Mouse (Mus musculus): ENCODE results near the gene Gm17509.
A peak's percentile ranks its signal among the peaks of the same experiment; 100 is the strongest.

Gm17509 gene

GRCm38 (mm10) chr13:117206066-117206465 lies 14.8 kb downstream of the Gm17509 start:
- DNase-seq = peak; percentile 13

DNA sequence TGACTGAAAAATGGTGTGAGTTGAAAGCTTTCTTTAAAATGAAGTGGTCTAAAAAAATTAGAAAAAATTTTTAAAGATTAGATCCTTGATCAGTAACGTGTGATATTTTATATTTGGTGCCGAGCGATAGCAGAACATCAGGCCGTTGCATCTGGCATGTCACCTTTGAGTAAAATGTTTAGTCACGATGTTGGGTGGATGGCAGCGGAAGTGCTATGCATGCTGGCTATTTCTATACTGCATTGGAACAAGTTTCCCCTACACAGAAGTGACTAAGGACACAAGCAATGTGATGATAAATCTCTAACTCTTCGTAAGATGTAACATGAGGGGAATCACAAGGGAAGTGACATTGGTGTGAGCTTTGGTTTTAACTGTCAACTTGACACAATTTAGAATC lies 16.2 kb downstream of the Gm17509 start:
- peak; percentile 13 for DNase-seq

DNA sequence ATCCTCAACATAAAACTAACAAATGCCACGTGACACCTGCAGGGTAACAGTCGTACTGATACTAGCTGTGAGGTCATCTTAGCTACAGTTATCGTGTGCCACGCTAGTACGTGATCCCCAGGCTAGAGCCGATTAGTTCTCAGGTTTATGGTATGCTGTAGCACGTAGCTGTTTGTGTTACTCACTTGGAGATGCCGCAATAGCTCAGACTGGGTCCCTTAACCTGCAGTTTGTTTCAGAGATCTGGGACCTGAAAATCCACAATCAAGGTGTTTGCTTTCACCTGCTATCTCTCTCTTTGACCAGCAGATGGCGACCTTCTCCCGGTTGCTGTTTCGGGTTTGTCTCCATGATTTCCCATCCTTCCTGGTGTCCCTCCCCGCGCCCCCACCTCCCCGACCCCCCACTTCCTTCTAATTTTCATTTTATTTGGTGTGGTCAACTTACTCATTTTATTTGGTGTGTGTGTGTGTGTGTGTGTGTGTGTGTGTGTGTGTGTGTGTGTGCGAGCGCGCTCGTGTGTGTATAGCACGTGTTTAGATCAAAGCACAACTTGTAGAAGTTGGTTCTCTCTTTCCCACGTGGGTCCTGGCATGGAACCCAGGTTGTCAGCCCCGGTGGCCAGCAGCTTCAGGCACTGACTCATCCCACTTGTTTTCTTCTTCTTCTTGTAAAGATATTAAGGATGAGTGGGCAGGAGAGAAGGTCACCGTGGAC lies 18.0 kb downstream of the Gm17509 start:
- peak; percentile 75 for DNase-seq

DNA sequence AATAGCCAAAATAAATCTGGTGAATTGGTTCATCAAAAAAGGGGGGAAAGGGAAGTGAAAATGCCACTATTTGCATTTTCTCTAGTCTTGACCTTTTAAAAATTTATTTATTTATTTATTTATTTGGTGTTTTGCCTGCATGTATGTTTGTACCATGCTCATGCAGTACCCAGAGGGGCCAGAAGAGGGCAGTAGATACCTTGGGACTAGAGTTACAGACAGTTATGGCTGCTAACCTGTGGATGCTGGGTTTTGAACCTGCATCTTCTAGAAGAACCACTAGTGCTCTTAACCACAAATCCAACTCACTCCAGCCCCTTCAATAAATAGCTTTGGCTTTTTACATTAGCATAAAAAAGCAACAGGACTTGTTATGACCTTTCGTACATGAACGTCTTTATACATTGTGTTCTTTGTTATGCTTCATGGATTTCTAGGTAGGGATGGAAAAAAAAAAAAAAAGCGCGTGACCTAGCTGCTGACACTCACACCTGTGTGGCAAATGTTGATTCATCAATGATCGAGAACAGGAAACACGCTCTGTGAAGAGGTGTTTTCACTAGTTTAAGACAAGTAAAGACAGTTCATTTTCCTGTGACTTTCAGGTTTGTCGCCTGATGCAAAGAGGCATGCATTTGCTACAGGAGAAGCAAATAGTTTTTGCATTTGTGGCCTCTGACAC lies 22.3 kb downstream of the Gm17509 start:
- peak; percentile 81 for DNase-seq

- peak; percentile 51 for DNase-seq
These were observed 23.2 kb downstream of the Gm17509 start for GRCm38 (mm10) chr13:117197666-117198065.

GRCm38 (mm10) chr13:117195569-117196495 lies 25.0 kb downstream of the Gm17509 start:
- DNase-seq = peak; percentile 50

DNA sequence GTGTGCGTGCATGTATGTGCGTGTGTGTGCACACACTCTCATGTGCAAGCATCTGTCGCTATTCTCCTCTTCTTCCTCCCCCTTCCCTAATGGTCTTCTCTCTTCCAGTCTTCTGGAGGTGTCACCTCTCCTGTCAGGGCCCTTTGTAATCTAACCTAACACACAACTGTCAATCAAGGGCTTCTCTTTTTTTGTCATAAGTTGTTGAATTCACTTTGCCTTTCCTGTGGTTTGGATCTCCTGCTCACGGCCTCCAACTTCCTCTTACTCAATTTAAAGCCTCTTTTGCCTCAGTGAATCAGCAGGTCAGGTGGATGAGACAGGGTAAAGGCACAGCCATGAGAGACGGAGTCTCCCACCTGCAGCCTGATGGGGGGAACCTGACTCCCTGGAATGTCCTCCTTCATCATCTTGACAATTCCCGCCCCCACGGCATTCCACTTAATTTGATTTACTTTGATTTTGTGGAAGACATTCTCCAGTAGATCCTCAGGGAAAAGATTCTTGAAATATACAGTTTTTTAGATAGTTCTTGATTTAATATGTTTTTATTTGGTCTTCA lies 27.4 kb downstream of the Gm17509 start:
- peak; percentile 59 for DNase-seq

DNA sequence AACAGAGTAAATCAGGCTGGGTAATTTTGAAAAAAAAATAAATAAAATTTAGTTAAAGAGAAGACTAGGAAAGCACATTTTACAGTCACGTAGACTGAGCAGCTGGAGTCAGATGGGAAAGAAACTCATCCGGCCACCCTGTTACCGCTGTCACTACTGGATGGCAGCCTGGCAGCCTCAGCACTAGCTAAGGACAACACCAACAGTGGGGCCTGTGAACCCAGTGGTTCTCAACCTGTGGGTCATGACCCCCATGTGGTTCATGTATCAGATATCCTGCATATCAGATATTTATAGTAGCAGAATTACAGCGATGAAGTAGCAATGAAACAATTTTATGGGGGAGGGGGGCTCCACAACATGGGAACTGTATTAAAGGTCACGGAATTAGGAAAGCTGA lies 28.7 kb downstream of the Gm17509 start:
- DNase-seq = peak; percentile 82

GRCm38 (mm10) chr13:117185329-117185728 lies 35.5 kb downstream of the Gm17509 start:
- no peak for DNase-seq

GRCm38 (mm10) chr13:117183288-117183687 lies 37.6 kb downstream of the Gm17509 start:
- peak; percentile 22 for DNase-seq

DNA sequence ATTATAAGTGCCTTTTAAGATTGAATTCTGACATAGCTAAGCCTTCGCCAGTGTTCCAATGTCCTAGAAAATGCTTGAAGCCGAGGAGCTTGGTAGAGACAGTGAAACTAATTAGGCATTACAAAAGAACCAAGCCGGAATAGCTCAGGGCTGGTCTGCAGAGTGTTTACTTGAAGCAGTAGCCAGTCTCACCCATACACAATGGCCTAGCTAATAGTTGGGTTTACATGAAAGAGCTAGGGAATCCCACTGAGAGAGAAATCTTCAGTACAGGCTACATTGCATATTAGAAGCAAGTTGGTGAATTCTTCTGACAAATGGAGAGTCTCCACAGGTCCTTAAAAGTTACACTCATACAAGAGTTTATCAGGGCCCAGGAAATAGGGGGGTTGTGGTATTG lies 40.0 kb downstream of the Gm17509 start:
- peak; percentile 33 for DNase-seq
